Mouse (Mus musculus): ENCODE measurements around the gene Ryr2.
A peak's percentile ranks its signal among the peaks of the same experiment; 100 is the strongest.
"Not testable (repeated sequence)": the region's sequence is repeated elsewhere in the genome, so short reads cannot be mapped to it uniquely, and the experiment has no call there.

The Ryr2 gene

GRCm38 (mm10) chr13:11879037-11879436 lies 227.7 kb downstream of the Ryr2 start:
- DNase-seq (ENCODE audit: low spot score), result no peak

- DNase-seq (ENCODE audit: low spot score), result no peak
Observed at GRCm38 (mm10) chr13:11874852-11875251, 231.9 kb downstream of the Ryr2 start.

- DNase-seq (ENCODE audit: low spot score), result no peak
Observed at GRCm38 (mm10) chr13:11869971-11870370, 236.8 kb downstream of the Ryr2 start.

DNA sequence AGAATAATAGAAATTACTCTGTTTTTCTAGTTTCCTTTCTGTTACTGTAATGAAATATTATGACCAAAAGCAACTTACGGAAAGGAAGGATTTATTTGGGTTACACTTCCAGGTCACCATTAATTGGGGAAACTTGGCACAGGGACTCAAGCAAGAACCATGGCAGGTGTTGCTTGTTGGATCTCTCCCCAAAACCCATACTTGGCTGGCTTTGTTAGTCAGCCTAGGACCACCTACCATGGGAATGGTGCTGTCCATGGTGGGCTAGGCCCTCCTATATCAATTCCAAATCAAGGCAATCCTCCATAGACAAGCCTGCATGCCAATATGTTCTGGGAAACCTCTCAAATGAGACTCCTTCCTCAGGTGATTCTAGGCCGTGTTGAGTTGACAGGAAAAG lies 237.3 kb downstream of the Ryr2 start:
- DNase-seq (ENCODE audit: low spot score), result no peak

- DNase-seq (ENCODE audit: low spot score), result no peak
Observed at GRCm38 (mm10) chr13:11868979-11869378, 237.8 kb downstream of the Ryr2 start.

- no peak for DNase-seq (ENCODE audit: low spot score)
Observed at GRCm38 (mm10) chr13:11868056-11868455, 238.7 kb downstream of the Ryr2 start.

DNA sequence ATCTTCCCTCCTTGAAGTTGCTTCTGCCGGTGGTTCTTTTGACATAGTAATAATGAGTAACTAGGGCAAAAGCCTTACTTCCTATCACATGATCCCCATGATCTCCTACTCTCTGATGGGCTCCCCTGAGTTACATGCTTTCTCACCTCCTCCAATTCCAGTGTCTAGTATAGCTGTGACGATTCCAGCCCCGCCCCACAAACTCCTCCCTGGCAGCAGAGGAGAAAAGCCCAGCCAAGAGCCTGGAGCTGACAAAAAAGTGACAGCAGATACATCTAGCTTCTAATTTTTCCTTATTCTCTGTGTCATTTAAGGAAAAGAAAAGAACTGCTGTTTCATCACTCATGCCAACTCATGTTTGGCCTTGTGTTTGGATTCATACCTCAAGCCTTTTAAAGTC lies 241.5 kb downstream of the Ryr2 start:
- DNase-seq (ENCODE audit: low spot score), result no peak

DNA sequence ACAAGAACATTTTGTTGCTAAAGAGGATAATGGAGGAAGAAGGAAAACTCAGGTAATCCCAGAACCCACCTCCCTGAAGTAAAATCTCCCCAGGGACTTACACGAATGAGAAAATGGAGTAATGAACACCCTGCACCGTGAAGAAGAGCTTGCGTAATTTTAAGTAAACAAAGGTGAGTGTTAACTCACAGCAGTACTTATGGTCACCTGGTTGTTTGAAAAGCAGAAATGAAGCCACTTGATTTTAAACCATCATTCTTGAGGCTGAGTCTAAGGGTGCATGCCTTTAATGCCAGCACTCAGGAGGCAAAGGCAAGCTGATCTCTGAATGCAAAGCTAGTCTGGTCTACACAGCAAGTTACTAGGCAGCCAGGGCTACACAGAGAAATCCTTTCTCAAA lies 255.1 kb downstream of the Ryr2 start:
- no peak for DNase-seq (ENCODE audit: low spot score)

DNA sequence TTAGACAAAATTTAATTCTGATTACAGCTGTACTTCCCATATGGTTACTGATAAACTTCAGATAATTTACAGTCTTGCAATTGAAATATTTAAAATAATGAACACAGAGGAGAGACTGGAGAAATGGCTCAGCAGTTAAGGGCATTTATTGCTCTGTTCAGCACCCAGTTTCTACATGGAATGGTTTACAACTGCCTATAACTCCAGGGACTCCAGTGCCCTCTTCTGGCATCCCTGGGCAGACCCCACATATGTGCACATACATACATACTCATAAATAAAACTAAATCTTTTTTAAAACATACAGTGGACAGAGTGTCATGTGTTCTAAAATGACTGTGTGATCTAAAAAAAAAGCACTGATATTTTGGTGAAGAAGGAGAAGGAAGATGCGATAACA lies 262.9 kb downstream of the Ryr2 start:
- no peak for DNase-seq (ENCODE audit: low spot score)

GRCm38 (mm10) chr13:11837870-11838269 lies 268.9 kb downstream of the Ryr2 start:
- DNase-seq (ENCODE audit: low spot score), result no peak

DNA sequence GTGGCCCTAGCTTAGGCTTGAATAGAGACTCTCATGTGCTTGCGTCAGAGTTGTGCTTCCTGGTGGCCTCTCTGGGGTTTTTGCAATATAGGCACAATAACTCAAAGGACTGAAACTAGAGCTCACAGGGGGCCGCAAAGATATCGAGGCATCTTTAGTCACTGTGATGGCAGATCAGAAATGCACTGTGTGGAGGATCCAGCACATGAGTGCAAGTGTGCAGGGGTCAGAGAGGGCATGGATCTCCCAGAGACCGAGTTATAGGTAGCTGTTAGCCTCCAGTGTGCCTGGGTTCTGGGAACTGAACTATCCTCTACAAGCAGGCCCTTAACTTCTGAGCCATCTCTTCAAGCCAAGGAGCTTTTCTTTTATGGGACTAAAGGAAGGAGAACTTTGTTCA lies 269.6 kb downstream of the Ryr2 start:
- no peak for DNase-seq (ENCODE audit: low spot score)

GRCm38 (mm10) chr13:11836304-11837078 lies 270.3 kb downstream of the Ryr2 start:
- peak; percentile 34 for DNase-seq (ENCODE audit: low spot score)

GRCm38 (mm10) chr13:11831210-11831609 lies 275.5 kb downstream of the Ryr2 start:
- no peak for DNase-seq (ENCODE audit: low spot score)

DNA sequence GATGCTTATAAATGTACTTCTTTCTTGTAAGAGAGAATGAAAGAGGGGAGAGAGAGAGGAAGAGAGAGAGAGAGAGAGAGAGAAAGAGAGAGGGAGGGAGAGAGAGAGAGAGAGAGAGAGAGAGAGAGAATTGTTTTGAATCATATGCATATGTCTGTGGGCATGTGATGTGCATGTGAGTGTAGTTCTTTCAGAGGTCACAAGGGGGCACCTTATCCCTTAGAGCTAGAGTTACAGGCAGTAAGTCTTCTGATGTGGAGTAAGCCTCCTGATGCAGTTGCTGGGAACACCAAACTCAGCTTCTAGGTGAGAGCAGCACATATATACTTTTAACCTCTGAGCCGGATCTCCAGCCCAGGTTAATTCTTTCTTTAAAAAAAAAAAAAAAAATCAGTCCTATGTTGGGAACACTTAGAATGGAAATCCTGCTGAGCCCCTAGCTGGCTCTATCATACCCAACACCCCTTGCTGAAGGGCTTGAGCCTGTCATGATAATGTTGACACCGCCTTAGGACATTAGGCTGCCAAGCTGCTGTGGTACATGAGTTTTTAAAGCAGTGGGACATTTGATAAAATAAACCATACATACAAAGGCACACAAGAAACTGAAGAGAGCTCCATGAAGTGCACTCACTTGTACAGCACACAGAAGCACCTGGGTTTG lies 281.1 kb downstream of the Ryr2 start:
- no peak for DNase-seq (ENCODE audit: low spot score)

- DNase-seq (ENCODE audit: low spot score), result no peak
Observed at GRCm38 (mm10) chr13:11818723-11819122, 288.0 kb downstream of the Ryr2 start.

DNA sequence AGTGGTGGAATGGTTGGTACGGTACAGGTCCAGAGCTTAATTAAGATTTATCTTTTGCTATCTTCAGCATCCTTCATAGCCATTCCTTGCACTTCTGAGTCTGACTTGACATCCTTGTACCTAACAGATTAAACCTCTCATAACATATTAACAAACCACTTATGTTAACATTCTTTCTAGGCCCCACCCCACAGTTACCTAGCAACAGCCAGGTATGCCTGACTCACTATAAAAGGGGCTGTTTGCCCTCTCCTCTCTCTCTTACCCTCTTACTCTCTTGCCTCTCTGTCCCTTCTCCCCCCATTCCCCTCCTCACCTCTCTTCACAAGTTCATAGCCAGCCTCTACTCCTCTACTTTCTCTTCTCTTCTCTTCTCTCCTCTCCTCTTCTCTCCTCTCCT lies 297.4 kb downstream of the Ryr2 start:
- DNase-seq (ENCODE audit: low spot score), result not testable (repeated sequence)

- no peak for DNase-seq (ENCODE audit: low spot score)
Observed at GRCm38 (mm10) chr13:11792536-11792935, 314.2 kb downstream of the Ryr2 start.

GRCm38 (mm10) chr13:11790536-11790935 lies 316.2 kb downstream of the Ryr2 start:
- no peak for DNase-seq (ENCODE audit: low spot score)

- no peak for DNase-seq (ENCODE audit: low spot score)
Observed at GRCm38 (mm10) chr13:11782411-11783155, 324.2 kb downstream of the Ryr2 start.

DNA sequence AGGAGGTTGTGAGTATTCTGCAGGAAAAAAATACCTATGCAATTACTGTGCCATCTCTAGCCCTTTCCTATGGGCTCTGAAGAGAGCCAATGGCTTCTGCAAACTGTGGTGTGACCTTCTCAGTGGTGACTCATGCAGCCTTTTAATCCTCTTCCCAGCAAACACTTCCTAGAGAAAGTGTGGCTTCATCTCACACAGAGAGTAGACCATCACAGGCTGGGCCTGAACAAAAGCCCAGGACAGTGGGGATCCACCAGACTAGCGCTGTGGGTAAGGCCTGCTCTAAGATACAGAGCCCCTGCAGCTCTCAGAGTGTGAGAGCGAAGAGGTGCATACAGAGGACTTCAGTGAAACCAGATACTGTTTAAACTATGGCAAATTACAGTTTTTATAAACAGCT lies 325.7 kb downstream of the Ryr2 start:
- peak; percentile 15 for DNase-seq (ENCODE audit: low spot score)

GRCm38 (mm10) chr13:11777726-11778125 lies 329.0 kb downstream of the Ryr2 start:
- DNase-seq (ENCODE audit: low spot score), result no peak

DNA sequence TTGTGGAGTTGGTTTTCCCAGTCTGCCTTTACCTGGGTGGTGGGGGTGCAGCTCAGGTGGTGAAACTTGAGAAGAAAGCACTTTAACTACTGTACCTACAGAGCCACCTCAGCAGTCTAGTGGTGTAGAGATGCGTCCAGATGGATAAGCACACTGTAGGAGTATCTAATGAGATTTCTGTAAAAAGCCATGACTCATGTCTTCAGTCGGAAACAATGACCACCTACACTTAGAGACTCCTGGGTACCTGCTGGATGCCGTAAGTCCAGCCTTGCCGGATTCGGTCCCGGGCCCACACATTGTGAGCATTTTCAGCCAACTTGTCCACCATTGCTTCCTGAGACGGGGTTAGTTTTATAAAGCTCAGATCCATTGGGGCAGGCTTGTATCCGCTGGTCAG lies 334.6 kb downstream of the Ryr2 start:
- no peak for DNase-seq (ENCODE audit: low spot score)

DNA sequence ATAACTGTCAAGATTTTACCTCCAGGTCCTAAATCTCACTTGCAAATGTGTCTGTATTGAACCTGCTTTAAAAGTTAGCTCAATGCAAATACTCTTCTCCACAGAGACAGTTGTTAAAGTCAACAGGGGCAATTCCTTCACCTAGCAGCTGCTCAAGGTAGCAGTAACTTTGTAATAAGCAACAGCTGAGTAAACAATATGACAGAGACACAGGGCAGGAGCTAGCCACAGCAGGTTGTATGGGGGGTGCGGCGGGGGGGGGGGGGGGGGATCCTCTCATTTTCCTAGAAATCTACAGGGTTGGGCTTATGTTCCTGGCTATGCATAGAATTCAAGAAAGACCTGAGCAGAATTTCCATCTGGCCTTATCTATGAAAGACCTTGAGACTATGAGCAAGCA lies 339.8 kb downstream of the Ryr2 start:
- DNase-seq (ENCODE audit: low spot score), result no peak
